Mouse (Mus musculus) embryo, embryonic 11.5 days (tissue): ENCODE data around the gene Arhgef1.

ENCODE experiments used
- DNase-seq: peaks from one replicate; pipeline ENCODE4 v3.0.0-alpha.2; 2012; ENCODE audit warnings: low read depth, low spot score

The Arhgef1 gene

DNA sequence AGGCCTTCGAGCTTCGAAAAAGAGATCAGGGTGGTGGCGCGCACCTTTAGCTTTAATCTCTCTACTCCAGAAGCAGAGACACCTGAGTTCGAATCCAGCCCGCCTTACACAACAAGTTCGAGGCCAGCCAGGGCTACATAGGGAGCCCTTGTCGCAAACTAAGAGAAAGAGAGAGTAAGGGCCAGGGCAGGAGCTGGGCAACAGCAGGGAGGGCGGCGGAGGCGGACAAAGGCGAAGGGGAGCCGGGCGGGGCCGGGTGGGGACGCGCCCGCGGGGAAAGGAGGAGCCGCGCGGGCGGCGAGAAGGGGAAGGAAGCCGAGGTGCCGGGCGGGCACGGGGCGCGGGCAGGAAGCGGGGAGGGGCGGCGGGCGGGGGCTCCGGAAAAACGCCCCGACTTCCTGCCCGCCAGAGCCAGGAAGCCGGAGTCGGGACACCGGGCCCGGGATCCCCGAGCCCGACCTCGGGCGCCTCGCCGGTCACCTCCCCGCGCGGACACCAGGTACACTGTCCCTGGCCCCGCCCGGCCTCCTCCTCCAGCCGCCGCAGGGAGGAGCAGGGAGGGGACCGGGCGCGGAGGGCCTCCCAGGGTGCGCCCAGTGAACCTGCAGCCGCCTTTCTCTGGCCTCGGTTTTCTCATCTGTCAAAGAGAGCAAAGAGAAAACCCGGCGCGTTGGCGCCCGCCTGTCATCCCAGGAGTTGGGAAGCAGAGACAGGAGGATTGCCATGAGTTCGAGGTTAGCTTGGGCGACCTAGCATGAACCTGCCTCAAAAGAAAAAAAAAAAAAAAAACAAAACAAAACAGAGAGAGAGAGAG is at the start of gene Arhgef1:
Arhgef1 (plus strand) TSS at position 283 of the 814 bp plus-strand sequence.
- DNase-seq: no peak

DNA sequence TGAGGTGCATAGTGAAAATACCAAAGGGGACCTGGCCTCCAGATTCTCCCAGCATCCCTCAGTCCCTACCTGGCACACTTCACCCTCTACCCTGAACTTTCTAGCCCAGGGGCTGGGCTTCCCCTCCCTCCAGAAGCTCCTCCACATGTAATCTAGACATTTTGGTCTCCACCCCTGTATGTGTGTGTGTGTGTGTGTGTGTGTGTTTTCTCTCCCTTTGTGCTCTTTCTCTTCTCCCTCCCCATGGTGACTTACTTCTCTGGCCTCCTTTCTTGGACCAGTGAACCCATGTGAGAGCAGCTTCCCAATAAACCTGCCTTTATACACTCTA is 49.5 kb upstream of the Arhgef1 start:
- no peak for DNase-seq

GRCm38 (mm10) chr7:24853695-24854094 is 49.0 kb upstream of the Arhgef1 start:
- no peak for DNase-seq

GRCm38 (mm10) chr7:24856460-24857120 is 46.1 kb upstream of the Arhgef1 start:
- no peak for DNase-seq

GRCm38 (mm10) chr7:24859234-24859633 is 43.5 kb upstream of the Arhgef1 start:
- DNase-seq: no peak

GRCm38 (mm10) chr7:24861913-24862312 is 40.8 kb upstream of the Arhgef1 start, which contains the start of gene Gm9844:
TSS of gene Gm9844 (plus strand) at chr7:24862213.
- no peak for DNase-seq

- no peak for DNase-seq
Measured at GRCm38 (mm10) chr7:24862853-24863252, 39.9 kb upstream of the Arhgef1 start.

DNA sequence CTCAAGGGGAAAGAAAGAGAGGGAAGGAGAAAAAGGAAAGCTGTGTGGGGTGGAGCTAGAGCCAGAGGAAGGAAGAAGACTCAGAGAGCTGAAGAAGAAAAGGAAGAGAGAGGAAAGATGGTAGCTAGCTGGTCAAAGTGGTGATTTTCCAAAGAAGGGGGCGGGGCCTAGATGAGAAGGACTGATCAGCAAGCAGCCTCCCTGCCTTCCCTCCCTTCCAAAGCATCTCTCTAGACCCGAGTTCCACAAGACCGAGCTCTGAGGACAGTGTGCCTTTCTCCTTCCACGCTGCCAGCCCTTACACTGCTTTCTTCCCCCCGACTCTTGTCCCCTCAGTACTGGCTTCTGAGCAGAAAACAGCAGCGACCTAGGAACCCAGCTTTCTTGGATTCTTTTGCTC is 38.6 kb upstream of the Arhgef1 start:
- DNase-seq: no peak

GRCm38 (mm10) chr7:24869080-24869479 is 33.6 kb upstream of the Arhgef1 start:
- DNase-seq: no peak

DNA sequence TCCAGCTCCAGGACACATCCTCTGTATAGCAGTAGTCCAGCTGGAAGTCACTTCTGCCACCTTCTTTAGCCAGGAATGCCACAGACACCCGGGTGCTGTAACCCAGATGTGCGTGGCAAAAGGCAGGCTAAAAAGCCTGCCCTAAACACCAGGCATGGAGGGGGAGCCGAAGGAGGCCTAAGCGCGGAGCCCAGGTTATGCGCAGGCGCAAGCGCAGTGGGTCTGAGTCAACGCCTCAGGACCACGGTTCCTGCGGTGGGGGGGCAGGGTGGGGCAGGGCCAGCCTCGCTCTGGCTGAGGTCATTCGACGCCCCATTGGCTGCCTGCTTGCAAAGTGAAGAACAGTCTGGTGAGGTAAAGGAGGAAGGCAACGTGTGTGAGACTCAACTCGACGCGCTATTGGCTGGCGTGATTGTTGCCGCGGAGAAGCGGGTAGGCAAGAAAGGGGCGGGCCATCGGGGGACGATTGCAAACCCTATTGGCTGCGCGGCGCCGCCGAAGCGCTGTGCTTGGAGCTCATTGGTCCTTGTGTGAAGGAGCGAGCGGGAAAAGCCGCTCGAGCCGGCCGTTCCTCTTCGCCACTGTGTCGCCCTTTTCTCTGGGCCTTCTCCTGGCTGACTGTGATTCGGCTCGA is 33.1 kb upstream of the Arhgef1 start, which contains the start of the genes Lypd4 and Dmrtc2:
Lypd4 (minus strand) TSS at position 410 of the 634 bp plus-strand sequence.
Dmrtc2 (plus strand) TSS at position 526 of the 634 bp plus-strand sequence.
- DNase-seq: no peak

DNA sequence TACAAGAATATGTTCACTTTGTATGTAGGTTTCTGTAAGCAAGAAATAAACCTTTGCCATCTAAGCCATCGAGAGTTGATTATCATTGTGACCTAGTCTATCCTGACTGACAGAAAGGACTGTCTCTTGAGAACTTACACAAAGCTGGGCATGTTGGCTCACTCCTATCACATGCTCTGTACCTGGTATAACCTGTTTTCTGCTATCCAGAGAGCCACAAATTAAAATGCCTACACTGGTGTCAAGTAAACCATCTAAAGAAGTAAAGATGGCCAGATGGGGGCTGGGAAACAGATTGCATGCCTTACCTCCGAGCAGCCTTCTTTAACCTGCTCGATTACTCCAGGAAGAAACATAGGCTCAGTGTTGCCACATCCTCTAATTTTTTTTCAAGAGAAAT is 25.1 kb upstream of the Arhgef1 start:
- DNase-seq: no peak

DNA sequence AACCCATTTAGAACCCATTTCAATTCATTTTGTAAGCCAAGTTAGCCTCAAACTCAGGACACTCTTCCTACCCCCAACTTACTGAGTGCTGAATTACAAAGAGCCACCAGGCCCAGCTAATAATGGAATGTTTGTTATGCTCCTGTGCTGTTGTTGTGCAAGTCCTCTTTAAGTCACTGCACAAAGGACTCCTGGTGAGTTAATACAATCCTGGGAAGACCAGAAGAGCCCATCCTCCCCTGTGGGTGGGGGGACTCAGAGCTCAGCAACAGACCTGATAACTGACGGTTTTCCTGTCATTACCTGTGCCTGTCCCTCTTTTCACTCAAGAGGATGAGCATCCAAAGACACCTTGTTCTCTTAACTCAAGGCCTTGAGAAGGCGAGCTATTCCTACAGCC is 23.1 kb upstream of the Arhgef1 start:
- DNase-seq: no peak

DNA sequence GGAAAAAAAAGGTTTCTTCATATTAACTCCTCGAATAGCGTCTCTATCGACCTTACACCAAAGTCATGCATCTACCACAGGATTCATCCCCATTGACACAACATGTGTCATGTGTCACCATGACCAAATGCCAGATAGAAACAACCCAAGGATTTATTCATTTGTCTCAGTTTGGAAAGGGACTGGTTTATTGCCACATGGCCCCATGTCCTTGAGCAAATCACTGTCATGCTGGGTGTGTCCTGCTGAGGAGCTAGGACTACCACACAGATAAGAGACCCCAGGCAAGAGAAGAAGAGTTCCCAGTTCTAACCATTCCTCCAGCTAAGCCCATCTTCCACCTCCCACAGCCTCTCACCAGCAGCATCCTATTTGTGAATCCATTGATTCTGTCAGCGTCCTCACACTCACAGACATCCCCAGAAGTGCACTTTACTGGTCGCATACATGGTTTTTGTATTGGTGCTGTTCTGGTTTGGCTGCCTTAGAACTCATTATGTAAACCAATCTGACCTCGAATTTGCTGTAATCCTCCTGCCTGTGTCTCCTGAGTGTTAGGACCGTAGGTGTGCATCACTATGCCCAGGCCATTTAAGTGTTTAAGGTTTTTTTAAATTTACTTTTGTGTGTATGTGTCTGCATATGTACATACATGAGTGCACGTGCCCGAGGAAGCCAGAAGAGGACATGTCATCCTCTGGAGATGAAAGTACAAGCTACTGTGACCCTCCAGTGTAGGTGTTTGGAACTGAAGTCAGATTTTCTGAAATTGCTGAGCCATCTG is 20.1 kb upstream of the Arhgef1 start:
- DNase-seq: no peak

- DNase-seq: peak; percentile 99
Measured at GRCm38 (mm10) chr7:24883896-24884692, 18.6 kb upstream of the Arhgef1 start, which contains the start of gene Rps19. TSS of gene Rps19 (plus strand) at chr7:24884371.

DNA sequence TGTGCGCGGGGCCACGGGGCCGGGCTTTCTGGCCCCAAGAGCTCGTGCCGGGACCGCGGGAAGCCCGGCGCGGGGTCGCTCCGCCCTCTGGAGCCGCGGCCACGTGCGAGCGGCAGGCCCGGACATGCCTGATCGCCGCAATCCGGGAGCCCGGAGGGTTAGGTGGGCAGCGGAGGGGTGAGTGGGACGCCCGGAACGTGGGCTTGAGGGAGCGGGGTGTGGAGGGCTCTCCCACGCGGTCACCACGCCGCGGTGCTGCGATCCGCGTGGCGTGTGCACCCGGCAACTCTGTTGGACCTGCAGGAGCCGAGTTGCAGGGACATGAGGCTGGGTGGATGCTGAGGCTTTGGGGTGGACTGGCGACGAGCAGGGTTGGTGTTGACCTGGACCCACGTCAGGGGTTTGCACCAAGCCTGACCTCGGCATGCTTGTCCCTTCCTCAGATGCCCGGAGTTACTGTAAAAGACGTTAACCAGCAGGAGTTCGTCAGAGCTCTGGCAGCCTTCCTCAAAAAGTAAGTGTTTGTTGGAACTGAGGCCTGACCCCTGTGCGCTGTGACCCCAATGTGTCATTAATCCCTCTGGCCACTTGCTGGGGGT is 17.9 kb upstream of the Arhgef1 start:
- no peak for DNase-seq

DNA sequence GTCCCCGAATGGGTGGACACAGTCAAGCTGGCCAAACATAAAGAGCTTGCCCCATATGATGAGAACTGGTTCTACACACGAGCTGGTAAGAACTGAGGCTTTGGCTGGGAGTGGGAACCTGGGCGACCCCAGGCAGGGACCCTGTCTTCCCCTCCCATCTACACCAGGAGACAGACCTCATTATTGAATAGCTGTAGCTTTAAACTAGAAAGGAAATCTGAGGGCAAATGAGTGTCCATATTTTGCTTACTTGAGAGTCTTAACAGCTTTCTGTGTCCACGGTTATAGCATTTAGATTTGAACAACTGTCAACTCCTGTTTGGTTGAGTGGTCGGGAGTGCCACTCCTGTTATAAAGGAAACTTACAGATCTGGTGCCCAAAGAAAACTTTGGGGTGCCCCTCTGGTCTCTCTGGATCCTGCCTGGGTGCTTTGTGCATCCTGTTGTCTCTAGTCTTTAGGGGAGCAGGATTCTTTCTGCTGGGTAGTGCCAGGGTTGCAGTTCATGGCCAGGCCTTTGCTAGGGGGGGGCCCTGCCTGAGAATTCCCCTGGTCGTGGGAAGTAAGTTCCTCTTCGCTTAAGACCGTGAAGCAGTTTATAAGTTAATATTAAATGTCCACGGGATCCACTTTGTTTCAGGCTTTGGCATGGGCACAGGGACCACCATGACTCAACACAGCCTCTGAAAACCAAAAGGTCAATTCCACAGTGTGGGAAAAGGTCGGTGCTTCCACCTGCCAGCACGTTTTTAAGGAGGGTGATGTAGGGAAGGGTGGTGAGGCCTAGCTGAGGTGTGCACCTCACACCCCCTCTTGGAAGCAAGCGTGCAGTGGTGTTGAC is 17.0 kb upstream of the Arhgef1 start:
- DNase-seq: no peak

GRCm38 (mm10) chr7:24886308-24886633 is 16.4 kb upstream of the Arhgef1 start:
- no peak for DNase-seq

DNA sequence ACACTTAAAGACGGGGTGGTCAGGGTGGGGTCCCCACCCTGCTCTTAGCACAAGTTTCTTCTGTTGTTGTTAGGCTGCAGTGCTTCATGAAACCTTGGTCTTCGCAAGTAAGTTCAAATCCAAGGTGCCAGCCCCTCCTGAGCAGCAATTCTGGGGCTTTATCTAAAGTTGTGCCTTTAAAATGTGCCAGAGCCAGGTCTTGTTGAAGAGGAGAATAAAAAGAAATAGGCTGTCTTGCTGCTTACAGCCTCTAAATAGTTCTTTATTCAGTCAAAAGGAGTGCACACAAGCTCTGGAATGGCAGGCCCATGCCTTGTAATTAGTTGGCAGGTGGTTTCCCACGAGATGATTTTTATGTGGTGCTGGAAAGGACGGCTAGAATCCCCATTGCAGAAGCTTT is 15.6 kb upstream of the Arhgef1 start:
- DNase-seq: no peak

DNA sequence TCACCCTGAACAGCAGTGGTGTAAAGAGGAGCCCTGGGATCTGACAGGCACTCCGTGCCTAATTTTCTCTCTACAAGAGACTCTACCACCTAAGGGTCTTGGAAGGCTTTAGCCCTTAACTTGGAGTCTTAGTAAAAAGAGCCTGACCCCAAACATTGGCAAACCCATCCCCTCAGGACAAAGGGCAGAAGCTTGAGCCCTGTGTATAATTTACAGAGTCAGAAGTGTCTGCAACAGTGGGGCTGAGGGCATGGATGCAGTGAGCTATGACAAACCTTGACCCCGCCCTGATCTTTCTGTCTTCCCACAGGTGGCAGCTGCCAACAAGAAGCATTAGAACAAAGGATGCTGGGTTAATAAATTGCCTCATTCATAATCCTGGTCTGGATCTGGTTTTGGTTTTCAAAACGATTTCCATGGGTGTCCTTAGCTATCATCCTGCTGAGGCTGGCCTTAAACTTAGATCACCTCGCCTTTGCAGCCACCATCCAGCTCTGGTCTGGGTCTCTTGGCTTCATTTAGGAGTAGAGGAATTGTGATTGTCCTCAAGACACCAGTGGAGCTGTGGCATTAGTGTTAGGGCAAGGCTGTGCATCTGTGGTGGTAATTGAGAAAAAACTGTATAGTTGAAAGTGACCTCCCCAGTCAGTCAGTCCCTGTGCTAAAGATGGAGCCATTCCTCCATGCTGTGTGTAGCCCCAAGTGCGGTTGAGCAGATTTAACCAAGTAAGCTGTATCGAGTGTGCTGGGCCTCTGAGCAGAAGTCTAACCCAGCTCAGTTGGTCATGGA is 13.1 kb upstream of the Arhgef1 start:
- no peak for DNase-seq
